Mouse (Mus musculus) kidney, adult 18-20 months (tissue): Measurements from ENCODE around the gene D630045J12Rik.

Source experiments
- DNase-seq: peaks from one replicate; pipeline ENCODE4 v3.0.0; 2021

Gene D630045J12Rik

DNA sequence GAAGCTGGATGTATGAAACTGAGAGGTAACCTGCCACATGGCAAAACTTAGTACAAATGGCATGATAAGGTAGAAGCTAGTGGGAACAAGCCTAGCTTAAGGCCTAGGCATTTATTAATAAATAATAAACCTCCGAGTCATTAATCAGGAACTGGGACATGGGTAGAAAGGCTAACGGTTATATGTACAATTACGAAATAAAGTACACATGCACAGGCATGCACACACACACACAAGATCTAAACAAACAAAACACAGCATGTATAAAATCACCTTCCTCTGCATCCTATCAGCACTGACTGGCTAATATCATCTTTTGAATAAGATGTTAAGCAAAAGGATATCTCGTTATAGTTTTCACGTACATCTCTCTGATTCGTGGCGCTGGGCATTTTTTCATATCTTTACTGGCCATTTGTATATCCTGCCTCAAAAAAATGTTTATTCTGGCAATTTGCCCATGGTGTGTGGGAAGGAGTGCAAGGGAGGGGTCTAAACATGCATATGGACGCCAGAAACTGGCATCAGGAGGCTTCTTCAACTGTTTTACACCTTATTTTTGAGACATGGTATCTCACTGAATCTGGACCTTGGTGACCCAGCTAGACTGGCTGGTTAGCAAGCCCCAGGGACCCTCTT is 67.4 kb downstream of the D630045J12Rik start:
- no peak for DNase-seq

DNA sequence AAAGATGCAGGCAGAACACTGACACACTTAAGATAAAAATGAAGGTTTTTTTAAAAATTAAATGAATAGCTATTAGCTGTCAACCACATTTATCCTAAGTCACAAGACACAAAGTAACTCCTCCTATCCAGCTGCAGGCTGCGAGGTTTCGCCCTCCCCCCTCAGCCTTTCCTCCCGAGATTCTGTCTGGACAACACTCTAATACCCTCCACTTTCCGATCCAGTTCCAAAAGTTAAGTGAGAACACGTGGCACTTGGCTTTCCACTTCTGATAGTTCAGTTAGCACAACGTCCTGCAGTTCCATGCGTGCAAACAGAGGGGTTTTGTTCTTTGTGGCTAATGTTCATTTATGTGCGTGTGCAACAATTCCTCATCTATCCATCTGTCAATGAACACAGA is 69.0 kb downstream of the D630045J12Rik start:
- no peak for DNase-seq

DNA sequence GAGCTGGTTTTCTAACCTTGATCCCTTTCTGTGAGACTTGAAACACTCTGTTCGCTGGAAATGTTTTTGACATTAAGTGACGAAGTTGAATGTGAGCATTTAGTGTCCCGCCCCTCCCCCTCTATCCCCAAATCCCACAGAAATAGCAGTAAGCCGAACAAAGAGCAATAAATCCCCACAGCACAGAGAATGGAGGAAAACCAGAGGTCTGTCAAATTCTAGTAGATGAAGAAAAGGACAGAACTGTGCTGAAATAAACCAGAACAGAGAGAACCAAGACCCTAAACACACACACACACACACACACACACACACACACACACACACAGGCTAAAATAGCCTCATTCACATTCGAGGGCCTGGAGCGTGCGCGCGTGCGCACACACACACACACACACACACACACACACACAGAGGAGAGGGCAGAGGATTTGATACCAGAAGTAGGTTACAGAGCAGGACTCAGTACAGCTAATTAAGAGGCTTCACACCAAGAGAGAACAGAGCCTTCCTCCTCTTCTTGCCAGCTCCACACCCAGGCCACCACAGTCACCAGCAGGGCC is 72.0 kb downstream of the D630045J12Rik start:
- no peak for DNase-seq

DNA sequence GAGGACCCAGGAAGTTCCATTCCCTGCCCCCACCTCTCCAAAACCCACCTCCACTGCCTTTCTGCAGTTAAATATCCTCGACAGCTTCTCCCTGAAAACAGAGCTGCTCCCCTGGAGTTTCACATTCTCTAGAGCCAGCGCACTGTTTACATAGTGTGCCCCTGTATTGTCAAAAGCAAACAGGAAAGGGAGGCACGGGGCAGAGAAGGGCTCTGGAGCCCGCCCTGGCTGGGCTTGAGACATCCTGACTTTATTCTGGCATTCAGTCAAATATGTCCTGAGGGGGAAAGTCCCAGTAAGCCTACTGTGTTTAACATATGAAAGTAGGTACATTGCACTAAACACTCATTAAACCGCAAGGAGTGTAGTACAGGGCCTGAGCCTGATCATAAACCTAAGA is 73.1 kb downstream of the D630045J12Rik start:
- no peak for DNase-seq

DNA sequence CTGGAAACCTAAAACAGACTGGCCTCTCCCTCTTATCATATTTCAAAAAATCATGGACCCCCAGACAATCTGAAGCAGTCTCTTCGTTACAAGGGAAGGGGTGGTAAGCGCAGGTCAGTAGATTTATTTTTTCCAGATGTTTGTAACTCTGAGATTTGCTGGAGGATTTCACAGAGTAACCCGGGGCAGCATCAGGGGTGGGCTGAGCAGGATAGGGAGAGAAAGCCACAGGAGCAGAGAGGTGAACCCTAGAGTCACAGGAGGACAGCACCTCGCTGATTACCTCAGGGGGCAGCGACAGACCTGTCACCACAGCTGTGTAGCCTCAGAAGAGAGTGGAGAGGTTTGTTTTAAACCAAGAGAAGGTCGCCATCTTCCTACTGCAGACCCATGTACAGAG is 88.4 kb downstream of the D630045J12Rik start:
- DNase-seq = no peak

DNA sequence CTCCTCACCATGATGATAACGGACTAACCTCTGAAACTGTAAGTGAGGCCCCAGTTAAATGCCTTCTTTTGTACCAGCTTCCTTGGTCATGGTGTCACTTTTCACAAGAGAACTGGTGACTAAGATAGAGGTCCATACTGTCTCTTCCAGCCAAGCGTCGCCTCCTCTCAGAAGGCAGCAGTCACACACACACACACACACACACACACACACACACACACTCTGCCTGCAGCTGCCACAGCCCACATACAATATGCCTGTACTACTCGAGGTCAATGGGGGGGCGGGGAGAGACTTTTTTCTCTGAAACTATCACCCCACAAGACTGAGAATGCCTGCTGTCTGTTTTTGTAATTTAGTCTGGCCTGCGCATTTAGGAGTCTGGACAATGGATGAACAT is 89.1 kb downstream of the D630045J12Rik start:
- no peak for DNase-seq

DNA sequence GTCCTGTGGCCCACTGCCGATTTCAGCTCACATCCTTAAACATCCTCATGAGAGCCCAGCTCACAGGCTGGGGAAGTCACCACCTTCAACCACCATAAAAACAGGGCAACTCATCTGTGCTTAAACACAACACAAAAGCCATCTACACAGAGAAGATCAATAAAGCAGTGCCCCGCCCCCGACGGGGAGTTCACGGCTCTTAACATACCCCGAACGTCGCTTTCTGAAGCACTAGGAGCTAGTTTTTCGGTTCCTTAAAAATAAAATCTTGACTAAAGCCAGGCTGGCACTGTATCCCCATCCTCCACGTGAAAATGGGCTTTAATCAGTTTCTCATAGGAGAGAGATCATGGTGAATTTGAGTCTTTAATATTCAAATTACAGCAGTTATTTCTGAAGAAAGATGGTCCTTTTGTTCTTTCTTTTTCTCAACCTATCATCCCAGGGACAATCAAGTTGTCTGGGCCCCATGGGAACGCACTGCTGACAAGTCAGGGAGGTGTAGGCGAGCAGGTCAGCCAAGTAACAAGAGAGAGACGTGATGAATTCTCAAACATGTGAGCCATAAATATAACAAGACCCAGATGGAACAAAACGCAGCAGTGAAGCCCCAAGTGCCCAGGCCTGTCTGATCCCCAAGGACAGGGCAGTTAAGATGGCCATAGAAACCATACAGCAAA is 90.8 kb downstream of the D630045J12Rik start:
- no peak for DNase-seq

DNA sequence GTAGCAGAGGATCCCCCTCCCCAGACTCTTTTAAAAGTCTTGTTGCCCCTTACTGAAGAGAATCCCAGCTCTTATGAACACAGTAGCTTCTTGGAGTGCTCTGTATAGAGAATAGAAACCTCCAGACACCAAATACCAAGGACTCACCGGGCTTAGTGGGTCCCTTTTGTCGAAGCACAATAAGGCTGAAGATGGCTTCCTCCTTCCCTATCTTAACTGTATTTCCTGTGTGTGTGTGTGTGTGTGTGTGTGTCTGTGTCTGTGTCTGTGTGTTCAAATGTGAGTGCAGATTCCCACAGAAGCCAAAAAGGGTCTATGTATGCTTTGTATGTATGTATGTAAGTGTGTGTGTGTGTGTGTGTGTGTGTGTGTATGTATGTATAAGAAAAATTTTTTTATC is 93.3 kb downstream of the D630045J12Rik start:
- no peak for DNase-seq

DNA sequence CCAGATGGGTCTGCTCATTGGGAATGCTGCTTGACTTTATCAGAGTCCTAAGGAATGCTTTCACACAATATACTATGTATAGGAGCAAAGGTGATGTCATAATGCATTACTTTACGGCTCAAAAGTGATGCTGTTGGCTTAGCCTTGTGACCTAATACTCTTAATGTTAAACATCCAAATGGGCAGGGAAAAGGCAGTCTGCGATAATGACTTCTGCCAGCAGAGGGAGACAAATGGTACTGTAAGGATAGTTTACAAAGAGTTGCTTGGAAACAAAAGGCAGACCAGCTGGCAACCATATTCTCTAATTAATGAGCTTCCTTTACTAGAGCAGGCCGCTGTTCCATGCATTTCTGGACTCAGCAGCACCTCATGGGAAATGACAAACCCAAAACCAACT is 93.7 kb downstream of the D630045J12Rik start:
- DNase-seq = peak; percentile 88

DNA sequence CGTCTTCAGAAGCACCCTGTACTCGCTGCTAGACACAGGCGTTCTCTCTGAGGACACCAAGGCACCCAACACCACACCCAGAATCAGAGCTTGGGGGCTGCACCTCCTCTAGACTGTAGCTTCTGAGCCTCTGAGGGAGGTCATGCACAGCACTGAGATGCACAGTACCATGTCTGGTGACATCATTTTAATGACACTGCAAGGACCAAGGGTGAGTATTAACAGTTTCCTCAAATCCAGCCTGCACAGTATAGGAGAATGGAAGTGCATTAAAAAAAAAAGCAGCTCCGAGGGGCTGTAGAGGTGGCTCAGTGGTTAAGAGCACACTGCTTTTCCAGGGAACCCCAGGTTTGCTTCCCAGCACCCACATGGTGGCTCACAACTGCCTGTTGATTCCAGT is 94.2 kb downstream of the D630045J12Rik start:
- no peak for DNase-seq

DNA sequence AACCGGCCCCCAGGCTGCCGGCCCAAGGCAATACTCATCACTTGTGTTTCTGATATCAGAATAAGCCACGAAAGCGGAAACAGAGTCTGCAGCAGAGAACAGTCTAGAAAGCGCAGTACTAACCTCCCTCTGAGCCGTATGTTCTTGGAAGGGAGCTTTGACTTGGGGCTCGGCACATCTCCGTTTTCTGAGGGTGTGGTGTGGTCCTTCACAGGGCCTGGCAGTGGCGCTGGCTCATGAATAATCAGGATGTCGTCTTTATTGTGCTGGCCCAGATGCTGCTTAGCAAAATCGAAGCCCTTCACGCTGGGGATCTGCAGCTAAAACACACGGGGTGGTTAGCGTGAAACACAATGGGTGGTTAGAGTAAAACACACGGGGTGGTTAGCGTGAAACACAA is 95.9 kb downstream of the D630045J12Rik start:
- DNase-seq = no peak

DNA sequence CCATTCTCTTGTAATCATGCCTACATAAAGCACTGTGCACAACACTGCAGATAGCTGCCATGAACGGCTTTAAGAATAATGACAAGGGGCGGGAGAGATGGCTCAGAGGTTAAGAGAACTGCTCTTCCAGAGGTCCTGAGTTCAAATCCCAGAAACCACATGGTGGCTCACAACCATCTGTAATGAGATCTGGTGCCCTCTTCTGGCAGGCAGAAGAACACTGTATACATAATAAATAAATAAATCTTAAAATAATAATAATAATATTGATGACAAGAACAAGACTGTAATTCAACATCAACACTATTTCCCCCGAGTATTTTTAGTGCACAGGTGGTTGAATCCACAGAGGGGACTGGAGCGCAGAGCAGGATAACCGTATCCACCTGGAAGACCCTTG is 97.6 kb downstream of the D630045J12Rik start:
- no peak for DNase-seq

DNA sequence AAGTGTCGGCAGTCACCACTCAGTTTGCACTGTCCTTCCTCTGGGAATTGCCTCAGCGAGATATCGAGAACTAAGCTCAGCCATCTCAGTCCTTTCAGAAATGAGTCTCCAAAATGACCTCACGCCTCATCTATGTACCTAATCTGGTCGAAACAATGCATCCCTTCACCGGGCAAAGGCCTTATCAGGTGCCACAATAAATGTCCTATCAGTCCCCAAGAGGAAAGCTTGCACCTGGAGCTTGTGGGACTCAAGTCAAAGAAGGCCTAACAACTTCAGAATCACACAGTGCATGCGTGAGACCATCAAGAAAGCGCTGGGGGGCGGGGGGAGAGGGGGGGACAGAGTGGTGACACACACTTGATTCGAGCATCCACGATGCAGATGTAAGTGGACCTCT is 101.5 kb downstream of the D630045J12Rik start:
- no peak for DNase-seq

DNA sequence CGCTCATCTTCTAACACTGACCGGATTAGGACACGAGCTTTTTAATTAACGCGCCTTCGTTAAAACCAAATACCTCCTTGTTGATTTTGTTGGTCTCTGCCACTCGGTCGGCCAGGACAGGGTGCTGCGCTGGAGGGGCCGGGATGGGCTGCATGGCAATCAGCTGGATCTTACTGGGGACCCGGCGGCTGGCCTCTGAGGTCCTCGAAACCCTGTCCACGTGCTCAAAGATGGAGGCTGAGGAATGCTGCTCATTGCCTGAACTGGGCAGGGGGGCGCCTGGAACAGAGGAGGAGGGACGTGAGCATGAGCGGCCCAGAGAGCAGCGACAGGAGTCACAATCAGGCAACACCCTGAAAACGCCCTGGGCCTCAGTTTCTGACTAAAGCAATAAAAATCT is 104.3 kb downstream of the D630045J12Rik start:
- no peak for DNase-seq

DNA sequence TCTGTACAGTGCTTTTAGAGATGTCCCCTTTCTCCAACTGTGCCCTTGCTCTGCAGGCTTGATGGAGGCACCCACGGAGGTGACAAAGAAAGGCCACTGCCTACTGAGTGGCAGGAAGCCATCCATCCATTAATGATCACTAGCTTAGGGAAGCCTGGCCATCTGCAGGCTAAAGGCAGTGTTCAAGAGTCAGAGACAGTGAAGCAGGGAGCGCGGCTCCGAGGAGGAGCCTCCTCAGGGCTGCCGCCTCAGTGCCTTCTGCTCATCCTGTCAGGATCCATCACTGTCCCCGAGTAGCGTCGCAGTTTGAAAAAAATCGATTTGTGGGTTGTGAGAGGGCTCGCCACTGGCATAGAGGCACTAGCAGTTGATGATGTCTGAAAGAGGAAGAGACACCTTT is 105.2 kb downstream of the D630045J12Rik start:
- no peak for DNase-seq

DNA sequence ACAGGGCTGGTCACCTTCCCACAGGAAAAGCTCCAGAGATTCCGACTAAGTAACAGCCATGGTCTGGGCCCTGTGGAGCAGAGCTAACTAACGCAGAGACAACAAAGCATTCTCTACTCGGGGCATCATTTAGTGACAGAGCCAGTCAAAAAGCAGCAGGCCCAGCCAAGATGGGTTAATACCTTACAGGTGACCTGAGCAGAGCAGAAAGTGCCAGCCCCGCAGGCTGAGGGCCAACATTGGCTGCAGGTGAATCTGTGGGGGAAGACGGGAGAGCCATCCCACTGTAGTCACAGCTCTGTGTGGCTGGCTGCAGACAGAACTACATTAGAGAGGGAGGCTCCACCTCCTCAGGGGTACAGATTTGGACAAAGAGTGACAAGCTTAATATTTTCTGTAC is 106.5 kb downstream of the D630045J12Rik start:
- DNase-seq = peak; percentile 63

DNA sequence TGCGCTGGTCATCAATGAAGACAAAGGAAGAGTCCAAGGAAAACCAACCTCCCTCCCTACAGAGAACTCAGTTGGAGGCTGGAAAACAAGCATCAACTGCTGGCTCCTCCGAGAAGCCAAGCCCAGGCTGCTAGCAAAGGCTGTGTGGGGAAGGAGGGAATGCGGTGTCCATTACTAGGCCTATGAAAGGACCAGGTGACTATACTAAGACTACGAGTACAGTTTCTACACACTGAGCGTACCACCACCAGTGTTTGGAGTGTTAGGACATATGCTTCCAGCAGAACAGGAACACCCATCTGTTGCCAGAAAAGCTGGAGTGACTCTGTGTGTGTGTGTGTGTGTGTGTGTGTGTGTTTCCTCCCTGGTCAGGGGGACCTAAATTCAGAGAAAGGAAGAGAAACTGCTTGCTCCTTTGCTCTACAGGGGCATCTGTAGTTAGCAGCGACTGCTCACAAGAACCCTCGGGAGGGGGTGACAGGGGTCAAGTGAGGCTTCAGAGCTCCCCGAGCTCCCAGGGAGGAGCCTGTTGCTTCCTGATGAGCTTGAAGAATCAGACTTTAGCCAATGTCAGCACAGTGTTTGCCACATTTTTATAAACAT is 108.2 kb downstream of the D630045J12Rik start:
- peak; percentile 41 for DNase-seq

DNA sequence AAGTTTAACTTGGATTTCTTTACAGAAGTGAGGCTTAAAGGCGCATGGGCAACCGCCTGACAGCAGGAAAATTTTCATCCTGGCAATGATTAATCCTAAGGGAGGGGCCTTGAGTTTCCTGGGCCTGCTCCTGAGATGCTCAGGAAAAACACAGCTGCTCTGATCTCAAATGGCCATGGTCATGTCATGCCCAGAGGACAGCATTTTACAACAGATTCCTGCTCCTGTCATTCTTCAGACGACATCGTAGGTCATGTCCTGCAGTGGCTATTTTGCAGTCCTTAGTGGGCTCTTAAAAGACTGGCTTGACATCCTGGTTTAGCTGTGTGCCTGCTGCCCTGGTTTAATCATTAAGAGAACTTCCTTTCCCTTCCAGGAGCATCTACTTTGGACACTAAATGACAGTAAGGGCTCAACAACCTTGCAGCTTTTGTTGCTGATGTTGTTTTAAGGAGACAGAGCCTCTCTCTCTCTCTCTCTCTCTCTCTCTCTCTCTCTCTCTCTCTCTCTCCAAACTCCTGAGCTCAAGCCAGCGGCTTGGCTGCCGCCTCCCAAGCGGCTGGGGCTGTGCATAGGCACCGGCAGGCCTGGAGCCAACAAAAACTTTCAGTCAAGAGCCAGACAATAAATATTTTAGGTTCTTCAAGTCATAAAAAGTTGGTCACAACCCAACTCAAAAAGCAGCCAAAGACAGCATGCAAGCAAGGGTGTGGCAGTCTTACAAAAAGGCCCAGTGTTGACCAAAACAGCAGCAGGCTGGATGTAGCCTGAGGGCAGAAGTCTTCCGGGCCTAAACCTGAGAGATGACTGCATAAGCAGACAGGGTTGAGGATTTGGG is 109.4 kb downstream of the D630045J12Rik start:
- DNase-seq = peak; percentile 82

DNA sequence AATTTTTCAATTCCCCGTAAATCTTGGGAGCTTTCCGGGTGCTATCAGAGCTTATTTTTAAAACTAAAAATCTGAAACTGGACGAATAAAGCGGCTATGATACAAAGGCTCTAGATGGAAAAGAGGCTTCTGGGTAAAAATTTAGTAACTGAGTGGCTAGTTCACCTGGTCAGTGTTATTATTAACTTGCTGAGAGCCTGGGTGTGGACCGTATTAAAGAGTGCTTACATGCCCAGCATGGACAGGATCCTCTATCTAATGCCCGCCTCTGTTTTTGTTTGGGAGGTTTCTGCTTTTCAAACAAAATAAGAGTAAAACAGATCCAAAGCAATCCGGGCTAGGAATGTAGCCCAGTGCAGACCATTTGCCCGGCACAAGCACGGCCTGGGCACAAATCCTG is 113.4 kb downstream of the D630045J12Rik start:
- no peak for DNase-seq

DNA sequence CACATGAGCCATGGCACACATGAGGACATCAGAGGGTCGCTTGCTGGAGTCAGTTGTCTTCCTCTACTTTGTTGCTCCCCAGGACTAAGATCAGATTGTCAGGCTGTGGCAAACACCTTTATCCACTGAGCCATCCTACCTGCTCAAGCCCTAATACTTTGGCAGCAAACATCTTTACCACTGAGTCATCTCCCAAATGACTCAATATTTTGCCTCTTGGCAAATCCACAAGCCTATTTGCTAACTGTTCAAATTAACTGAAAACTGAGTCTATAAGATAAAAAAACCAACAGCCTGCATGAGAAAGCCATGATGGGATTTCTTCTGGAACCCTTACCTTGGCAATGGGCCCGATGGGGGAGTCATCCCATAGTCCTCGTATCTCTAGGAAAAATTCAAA is 114.7 kb downstream of the D630045J12Rik start:
- DNase-seq = no peak

DNA sequence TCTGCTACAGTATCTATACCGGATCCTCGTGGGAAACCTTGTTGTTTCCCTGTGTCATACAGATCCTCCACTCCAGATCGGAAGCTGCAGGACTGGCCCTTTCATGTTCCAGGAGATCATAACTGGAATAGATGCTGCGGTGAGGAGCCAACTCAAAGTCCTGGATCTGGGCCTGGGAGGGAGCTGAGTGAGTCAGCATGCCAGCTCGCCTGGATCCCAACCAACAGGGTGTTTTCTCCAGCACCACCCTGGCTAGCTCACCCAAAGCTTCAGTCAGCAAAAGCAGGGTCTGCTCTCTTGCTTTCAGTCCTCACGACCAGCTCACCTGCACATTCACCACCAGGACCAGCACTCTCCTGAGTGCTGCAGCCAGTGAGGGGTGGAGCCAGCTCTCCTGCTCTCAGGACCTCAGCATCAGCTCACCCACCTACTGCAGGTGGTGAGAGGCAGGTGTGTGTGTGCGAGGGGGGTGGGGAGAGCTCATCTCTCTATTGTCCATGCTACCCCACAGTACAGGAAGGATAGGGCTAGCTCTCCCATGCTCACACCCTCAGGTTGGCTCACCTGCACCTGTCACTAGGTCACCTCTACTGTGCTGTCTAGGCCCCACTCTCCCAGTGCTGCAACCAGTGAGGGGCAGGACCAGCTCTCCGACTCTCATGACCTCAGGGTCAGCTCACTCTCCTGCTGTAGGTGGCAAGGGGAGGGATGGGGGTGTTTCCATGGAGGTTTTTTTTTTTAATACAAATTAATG is 118.8 kb downstream of the D630045J12Rik start:
- DNase-seq = no peak

DNA sequence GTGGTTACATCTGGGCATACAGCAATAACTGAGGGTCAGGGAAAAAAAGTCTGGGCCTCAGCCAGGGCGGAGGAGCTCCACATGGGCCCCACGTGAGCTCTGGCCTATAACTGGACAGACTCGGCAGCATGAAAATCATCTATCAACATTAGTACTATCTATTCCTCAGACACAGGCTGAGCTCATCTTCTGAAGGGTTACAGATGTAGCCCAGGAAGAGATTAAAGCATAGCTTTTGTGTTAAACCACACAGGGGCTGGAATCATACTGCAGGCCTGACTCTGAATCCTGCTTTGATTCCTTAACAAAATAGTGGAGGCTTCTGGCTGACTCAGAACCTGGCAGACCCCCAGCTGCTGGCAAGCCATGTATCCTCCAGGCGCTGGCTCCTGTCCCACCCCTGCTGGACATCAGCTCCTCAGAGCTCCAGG is 122.0 kb downstream of the D630045J12Rik start:
- DNase-seq = peak; percentile 67
